Mouse (Mus musculus) lung, postnatal 10 days (tissue): ENCODE results near the gene Galnt11.

ENCODE experiments used
- DNase-seq: peaks from one replicate; pipeline ENCODE4 v3.0.0; 2021

The Galnt11 gene

DNA sequence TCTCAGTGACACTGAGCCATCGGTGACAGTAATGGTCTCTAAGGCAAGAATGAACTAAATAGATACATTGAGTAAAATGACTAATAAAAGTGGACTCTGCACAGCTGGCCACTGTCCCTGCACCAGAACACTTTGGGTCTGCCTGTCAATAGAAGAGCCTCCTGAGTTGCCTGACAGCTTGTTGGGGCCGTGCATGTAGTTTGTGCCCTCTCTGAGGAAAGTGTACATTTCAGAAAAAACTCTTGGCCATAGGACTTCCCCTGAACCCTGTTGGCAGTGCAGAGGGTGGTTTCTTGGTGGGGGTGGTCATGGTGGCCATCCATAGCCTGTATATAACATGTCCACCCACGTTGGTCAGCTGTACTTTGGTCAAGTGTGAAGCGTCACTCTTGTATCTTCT is 32.8 kb downstream of the Galnt11 start:
- no peak for DNase-seq

DNA sequence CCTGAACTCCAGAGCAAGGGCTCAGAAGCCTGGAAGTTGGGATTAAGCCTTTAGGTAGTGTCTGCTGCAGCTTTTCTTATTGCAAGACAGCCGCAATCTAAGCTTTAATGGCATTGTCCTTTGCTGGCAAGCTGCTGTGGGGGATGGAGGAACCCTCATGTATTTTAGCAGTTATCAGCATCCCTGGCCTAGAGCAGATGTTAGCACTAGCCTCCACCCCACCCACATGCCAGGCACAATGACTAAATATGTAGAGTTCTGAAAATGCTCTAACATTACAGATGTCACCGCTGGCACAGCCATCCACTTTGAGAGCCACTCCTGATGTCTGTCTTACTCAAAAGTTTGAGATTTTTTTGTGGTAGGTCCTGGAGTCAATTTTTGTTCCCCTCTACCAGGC is 35.0 kb downstream of the Galnt11 start:
- DNase-seq: no peak

DNA sequence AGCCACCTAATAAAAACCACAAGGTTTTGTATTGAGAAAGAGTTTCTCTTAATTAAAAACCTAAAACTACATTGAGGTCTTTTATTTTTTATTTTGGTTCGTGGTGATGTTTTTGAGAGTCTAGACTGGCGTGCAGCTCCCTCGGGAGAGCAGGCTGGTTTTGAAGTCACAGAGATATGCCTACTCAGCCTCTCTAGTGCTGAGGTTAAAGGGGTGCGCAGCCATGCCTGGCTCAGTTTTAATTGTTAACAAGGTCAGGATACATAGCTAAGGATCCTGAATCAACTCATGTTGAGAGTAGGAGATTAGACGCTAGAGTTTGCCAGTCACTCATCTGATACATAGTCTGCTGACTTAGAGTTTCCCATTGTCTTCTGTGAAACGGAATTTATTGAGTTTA is 39.7 kb downstream of the Galnt11 start:
- DNase-seq: no peak

DNA sequence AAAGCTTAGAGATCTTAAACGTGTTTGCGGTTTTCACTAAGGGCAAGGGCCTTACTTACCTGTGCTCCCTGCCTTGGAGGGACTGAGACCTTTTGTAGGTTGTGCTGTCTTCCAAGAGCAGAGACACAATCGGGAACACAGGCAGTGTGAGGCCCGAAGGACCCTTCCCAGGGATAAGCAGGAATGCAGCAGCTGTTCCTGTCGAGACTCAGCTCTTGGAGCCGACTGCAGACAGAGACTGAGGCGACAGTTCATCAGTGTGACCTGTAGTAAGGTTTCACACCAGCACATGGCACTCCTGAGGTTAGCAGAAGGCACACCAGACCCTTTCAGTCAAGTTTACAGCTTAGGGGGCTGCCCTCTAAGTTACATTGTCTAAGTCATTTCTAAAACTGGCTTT is 40.6 kb downstream of the Galnt11 start:
- no peak for DNase-seq

DNA sequence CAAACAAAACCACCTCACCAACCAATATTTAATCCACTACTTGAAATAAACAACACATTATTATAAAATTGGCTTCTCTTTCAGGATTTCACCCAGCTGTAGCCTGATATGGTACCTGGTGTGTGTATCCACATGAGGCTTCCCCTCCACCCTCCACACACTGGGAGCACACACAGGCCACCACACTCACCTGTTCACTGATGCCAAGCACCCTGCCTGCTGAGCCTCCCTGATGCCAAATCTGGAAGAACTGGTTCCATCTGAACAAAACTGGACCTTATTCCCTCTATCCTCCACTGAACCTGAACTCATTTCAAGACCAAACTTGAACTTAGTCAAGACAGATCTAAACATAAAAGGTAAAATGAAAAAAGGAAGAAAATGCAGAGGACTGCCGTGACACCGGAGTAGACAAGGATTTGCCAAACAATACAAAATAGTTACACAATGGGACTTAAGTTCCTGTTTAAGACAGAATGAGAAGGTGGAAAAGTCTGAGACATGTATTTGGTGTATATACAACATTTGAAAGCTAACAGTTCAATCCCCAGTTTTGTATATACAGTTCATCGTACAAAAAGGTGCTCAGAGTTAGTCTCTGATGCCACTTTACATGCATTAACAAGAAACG is 46.7 kb downstream of the Galnt11 start:
- DNase-seq: no peak

DNA sequence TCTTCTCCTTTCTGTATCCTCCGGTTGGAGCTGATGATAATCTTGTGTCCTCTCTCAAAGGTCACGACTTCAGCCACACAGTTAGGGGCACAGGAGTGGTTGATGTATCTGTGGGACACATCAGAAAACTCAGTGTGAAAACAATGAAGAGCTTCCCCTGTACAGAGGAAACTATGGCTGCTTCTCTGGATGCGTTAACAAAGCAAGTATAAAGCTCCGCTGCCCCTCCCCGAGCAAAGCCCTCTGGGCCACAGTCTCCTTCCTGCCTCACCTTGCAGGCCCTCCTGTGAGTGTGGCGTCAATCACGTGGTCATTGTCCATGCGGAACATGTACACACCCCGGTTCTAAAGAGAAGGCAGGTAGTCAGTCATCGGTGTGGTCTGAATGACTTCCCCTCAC is 53.9 kb downstream of the Galnt11 start:
- DNase-seq: no peak

DNA sequence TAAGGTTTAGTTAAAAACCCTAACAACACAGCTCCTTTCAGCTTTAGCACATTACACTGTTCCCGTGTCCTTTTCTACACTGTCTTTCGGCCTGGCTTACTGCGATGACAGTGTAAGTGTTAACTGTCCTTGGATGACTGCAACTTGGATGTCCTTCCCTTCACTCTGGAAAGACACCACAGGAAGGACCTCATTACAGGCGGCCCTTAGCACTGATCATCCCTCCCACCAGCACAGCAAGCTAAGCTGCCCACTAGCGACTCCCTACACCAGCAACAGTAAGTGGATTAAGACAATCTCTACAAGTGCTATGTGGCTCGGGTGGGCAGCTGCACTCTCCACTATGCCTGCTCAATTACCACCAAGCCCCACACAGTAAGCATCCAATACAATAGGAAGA is 54.7 kb downstream of the Galnt11 start:
- DNase-seq: no peak

DNA sequence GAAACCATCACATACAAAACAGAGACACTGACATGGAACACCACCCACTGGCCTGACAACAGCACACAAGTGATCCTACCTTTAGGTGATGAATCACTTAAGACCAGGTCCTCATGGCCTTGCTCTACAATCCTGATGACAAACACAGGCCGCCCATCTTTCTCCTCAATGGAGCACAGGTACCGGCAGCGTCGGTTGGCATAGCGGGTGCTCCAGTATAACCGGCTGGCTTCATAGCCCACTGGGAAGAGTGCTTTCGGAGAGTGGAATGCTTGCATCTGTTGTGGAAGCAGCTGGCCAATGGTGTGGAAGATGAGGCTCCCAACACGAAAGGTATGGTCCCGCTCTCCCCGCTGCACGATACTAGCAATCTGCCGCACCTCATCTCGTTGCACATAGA is 62.3 kb downstream of the Galnt11 start:
- DNase-seq: no peak

DNA sequence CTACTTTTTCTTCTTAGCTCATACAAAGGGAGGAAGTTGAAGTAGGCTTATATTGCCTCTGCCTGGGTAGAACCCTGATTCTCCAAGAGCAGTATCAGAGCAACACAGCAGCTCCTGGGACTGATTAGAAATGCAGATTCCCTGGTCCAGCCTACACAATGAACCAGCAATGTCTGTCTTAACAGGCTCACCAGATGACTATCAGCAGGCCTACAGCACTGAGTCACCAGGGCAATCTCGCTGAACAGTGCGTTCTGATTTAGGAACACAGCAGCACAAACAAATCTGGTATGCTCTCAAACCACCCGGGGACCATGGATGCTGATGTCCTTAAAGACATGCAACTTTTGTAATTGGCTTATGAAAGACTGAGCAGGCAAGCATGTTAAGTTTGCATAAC is 75.1 kb downstream of the Galnt11 start:
- DNase-seq: no peak

DNA sequence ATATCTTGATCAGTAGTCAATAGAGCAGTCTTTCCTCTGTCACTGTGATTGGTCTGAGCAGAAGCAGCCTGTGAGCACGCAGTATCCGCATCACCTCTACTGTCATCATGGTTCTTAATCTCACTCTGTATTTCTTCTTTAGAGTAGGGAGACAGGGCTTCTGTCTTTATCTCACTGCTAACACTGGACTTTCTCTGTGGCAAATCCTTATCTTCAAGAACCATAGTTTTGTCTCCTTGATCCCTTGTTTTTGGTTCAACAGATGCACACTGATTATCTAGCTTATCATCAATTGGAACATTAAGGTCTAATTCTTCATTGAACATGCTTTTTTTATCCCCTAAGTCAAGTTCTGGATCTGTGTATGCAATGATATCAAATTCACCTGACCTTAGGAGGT is 88.5 kb downstream of the Galnt11 start:
- DNase-seq: no peak

DNA sequence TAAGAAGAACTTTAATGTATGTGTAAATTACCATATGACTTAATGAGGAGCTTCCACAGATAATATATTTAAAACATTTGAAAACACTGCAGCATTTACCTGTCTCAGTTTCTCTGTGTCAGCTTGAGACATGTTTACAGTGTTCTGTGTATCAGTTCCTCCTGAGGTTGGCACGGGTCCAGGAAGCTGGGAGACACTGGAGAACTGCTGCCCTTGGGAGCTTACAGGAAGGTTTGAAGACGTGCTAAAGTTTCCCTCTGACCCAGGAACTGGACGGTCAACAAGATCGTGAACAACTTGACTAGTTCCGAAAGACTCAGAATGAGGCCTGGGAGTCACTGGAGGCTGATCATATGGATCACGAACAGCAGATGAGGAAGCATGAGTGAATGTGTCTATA is 92.2 kb downstream of the Galnt11 start:
- DNase-seq: peak; percentile 24
